Mouse (Mus musculus) heart, adult 2 months (tissue): ENCODE data around the gene Smg6.

Experiments used
- CTCF ChIP-seq: fragments of 200-600 bp; IDR thresholded peaks from 2 replicates; pipeline ENCODE4 v1.8.1; 2022; ENCODE audit warnings: antibody characterized with exemption, mild to moderate bottlenecking, moderate library complexity
- EP300 ChIP-seq: fragments of 200-500 bp; IDR thresholded peaks from 2 replicates; pipeline ENCODE4 v1.6.1; 2011; ENCODE audit warnings: low read depth, low read length, control low read depth; ENCODE audit not compliant: insufficient read depth
- POLR2A ChIP-seq: fragments of 200-500 bp; IDR thresholded peaks from 2 replicates; pipeline ENCODE4 v1.6.1; 2011; ENCODE audit warnings: mild to moderate bottlenecking, low read depth, low read length, control low read depth; ENCODE audit not compliant: insufficient read depth

DNA sequence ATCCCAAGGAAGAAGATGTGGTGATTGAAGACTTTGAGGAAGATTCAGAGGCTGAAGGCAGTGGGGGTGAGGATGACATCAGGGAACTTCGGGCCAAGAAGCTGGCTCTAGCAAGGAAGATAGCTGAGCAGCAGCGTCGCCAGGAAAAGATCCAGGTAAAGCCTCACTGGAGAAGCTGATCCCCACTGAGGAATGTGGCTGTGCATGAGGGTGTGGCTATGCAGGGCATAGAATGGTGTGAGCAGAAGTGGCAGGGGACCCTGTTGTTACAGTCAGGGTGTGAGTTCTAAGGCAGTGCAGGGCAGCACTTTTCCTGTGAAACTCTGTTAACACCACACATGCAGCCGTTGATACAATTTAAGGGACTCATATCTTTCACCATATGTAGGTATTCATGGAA, 217.1 kb downstream of the Smg6 start:
- TF ChIP-seq CTCF (no peak), EP300 (no peak), POLR2A (no peak)
